Mouse (Mus musculus) liver, embryonic 14.5 days (tissue): ENCODE measurements at regions not wholly inside any gene's neighbourhood (a gene's known extent, or its start where the extent isn't known, plus 50 kb on each side); places are given as distances from the start of the nearest gene placed in this dataset.

Source experiments
- ATAC-seq: fragments of 200-750 bp; cut with Nextera tagmentation; 2 replicates; pipeline ENCODE4 v1.8.0; 2017; ENCODE audit warnings: moderate number of reproducible peaks, mild to moderate bottlenecking, moderate library complexity; ENCODE audit not compliant: insufficient read depth
- DNase-seq, 3 experiments: peaks; one replicate each; pipeline ENCODE4 v3.0.0-alpha.2; 2012 to 2013; ENCODE audit warnings: low read depth in 3 of 3, low spot score in 3 of 3
- H3K27ac ChIP-seq: fragments of 300-500 bp; sonication (generic); 2 replicates; pipeline ENCODE4 v1.5.1; 2014; ENCODE audit warnings: moderate library complexity, mild to moderate bottlenecking, control low read depth, inconsistent platforms
- H3K27me3 ChIP-seq: fragments of 300-500 bp; sonication (generic); 2 replicates; pipeline ENCODE4 v1.6.1; 2014; ENCODE audit warnings: mild to moderate bottlenecking, low read length, moderate library complexity; ENCODE audit not compliant: control insufficient read depth, insufficient read depth
- H3K36me3 ChIP-seq: fragments of 300-500 bp; sonication (generic); replicated peaks from 2 replicates; pipeline ENCODE4 v1.6.1; 2014; ENCODE audit warnings: low read depth; ENCODE audit not compliant: control insufficient read depth, insufficient read depth
- H3K4me1 ChIP-seq, 2 experiments: fragments of 200-500 bp in 1 of 2; fragments of 300-500 bp in 1 of 2; sonication (generic) in 1 of 2; replicated peaks; 2 replicates each; pipeline ENCODE4 v1.6.1; 2012 to 2014; ENCODE audit warnings: antibody characterized with exemption in 1 of 2, inconsistent platforms in 1 of 2, low read length in 1 of 2; ENCODE audit not compliant: control insufficient read depth in 2 of 2, insufficient read depth in 2 of 2
- H3K4me2 ChIP-seq: fragments of 300-500 bp; sonication (generic); 2 replicates; pipeline ENCODE4 v1.6.1; 2014; ENCODE audit warnings: low read depth, mild to moderate bottlenecking, control low read depth, moderate library complexity
- H3K4me3 ChIP-seq, 2 experiments: fragments of 200-500 bp in 1 of 2; fragments of 300-500 bp in 1 of 2; sonication (generic) in 1 of 2; 2 replicates each; pipeline ENCODE4 v1.5.1; 2012 to 2014; ENCODE audit warnings: low read depth in 2 of 2, low read length in 2 of 2, mild to moderate bottlenecking in 2 of 2, control low read depth in 1 of 2, inconsistent platforms in 1 of 2, moderate library complexity in 1 of 2; ENCODE audit not compliant: insufficient read depth in 1 of 2
- H3K9ac ChIP-seq: fragments of 300-500 bp; sonication (generic); replicated peaks from 2 replicates; pipeline ENCODE4 v1.6.1; 2014; ENCODE audit warnings: mild to moderate bottlenecking, control low read depth, moderate library complexity
- H3K9me3 ChIP-seq: fragments of 300-500 bp; sonication (generic); 2 replicates; pipeline ENCODE4 v1.6.1; 2016; ENCODE audit warnings: low read length, mixed read lengths; ENCODE audit not compliant: control insufficient read depth
- CTCF ChIP-seq: IDR thresholded peaks from 2 replicates; pipeline ENCODE4 v1.5.1; 2016; ENCODE audit warnings: antibody characterized with exemption, low read depth, control low read depth
- EP300 ChIP-seq: IDR thresholded peaks from 2 replicates; pipeline ENCODE4 v1.6.1; 2016; ENCODE audit warnings: antibody characterized with exemption, low read depth
- WGBS: fragments of 180-500 bp; shearing (Covaris S2); extraction: QIAGEN DNeasy Blood & Tissue Kit; methylation state at CpG from one replicate; pipeline ENCODE4 v1.1.7; 2014; ENCODE audit not compliant: insufficient replicate concordance; 5-methylcytosine and 5-hydroxymethylcytosine counted together

- TF ChIP-seq CTCF, result no peak
- TF ChIP-seq EP300, result no peak
- no peak for ATAC-seq
Measured at GRCm38 (mm10) chr16:52879463-52880114, 425.7 kb upstream of the Alcam start.

GRCm38 (mm10) chr16:52867833-52868232, 414.0 kb upstream of the Alcam start:
- H3K27me3 ChIP-seq, result no peaks in the 10 kb centered on the region
- no peak for DNase-seq
- H3K9me3 ChIP-seq, result no peaks in the 10 kb centered on the region
- ATAC-seq, result no peak
- H3K36me3 ChIP-seq, result no peaks in the 10 kb centered on the region
- WGBS, result 53% methylated on average over 6 of the region's 6 CpGs
- no peak overlapping the region for H3K9ac ChIP-seq
- H3K4me1 ChIP-seq, result no peaks in the 10 kb centered on the region
- H3K4me3 ChIP-seq, result no peak overlapping the region
- H3K4me2 ChIP-seq, result no peak overlapping the region
- H3K27ac ChIP-seq, result no peak overlapping the region
- no peak for TF ChIP-seq CTCF
- no peak for TF ChIP-seq EP300

More at GRCm38 (mm10) chr16:52879463-52880114, 425.7 kb upstream of the Alcam start:
- DNase-seq, result no peak
- H3K36me3 ChIP-seq, result no peaks in the 10 kb centered on the region
- H3K4me2 ChIP-seq, result no peak overlapping the region
- H3K27ac ChIP-seq, result no peak overlapping the region
- H3K9ac ChIP-seq, result no peak overlapping the region
- H3K4me3 ChIP-seq, result no peak overlapping the region
- H3K9me3 ChIP-seq, result no peaks in the 10 kb centered on the region
- WGBS, result 45% methylated on average over 4 of the region's 4 CpGs
- no peaks in the 10 kb centered on the region for H3K27me3 ChIP-seq
- H3K4me1 ChIP-seq, result no peaks in the 10 kb centered on the region

DNA sequence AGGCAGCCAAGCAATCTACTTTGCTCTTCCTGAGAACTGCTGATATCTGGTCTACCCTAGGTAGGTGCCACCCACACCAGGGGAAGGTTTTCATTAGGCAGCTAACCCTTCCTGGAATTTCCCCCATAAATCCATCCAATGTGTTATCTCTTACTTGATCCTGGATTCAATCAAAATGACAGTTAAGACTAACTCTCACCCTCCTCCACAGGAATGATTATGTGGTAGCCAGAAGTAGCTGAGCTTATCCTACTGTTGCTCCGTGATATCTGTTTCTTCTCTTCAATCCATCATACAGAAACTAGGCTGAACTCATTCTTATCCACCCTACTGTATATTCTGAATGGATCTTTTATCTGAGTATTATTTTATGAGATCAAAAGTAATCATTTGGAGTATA, 409.7 kb upstream of the Alcam start:
- ATAC-seq (no peak), DNase-seq (no peak)
- WGBS, result 39% methylated on average over 1 of the region's 1 CpGs
- Histone ChIP-seq H3K9me3 (no peaks in the 10 kb centered on the region; the same call in 1 of the 2 replicates), H3K36me3 (no peaks in the 10 kb centered on the region), H3K27ac (no peak overlapping the region), H3K9ac (no peak overlapping the region), H3K4me3 (no peak overlapping the region), H3K4me2 (no peak overlapping the region), H3K27me3 (no peaks in the 10 kb centered on the region), H3K4me1 (no peaks in the 10 kb centered on the region)
- TF ChIP-seq EP300 (no peak), CTCF (no peak)

DNA sequence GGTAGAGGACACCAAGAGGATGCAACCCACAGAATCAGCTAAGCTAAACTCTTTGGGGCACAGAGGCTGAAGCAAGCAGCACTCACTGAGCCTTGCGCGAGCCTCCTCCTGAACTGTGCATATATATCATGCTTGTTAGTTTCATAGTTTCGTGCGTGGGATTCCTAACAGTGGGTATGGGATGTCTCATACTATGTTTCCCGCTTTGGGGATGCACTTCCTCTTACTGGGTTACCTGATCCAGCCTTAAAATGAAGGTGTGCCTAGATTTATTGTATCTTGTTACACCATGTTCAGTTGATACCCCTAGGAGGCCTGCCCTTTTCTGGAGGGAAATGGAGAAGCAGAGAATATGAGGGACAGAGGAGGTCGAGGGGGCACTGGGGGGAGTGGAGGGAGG, 407.4 kb upstream of the Alcam start:
- Histone ChIP-seq H3K9ac (no peak overlapping the region), H3K36me3 (no peaks in the 10 kb centered on the region), H3K4me1 (no peaks in the 10 kb centered on the region), H3K27ac (no peak overlapping the region), H3K9me3 (no peaks in the 10 kb centered on the region; the same call in 1 of the 2 replicates), H3K4me3 (no peak overlapping the region), H3K27me3 (no peaks in the 10 kb centered on the region), H3K4me2 (no peak overlapping the region)
- TF ChIP-seq CTCF (no peak), EP300 (no peak)
- 62% methylated on average over 6 of the region's 6 CpGs for WGBS
- ATAC-seq (no peak), DNase-seq (no peak)

- TF ChIP-seq CTCF (no peak), EP300 (no peak)
- Histone ChIP-seq H3K4me3 (no peak overlapping the region), H3K4me2 (no peak overlapping the region), H3K9me3 (no peaks in the 10 kb centered on the region; the same call in 1 of the 2 replicates), H3K36me3 (no peaks in the 10 kb centered on the region), H3K27me3 (no peaks in the 10 kb centered on the region), H3K27ac (no peak overlapping the region), H3K9ac (no peak overlapping the region), H3K4me1 (no peaks in the 10 kb centered on the region)
- ATAC-seq, result no peak
- WGBS, result 51% methylated on average over 8 of the region's 8 CpGs
- DNase-seq, result no peak
Measured at GRCm38 (mm10) chr16:52858441-52859209, 404.8 kb upstream of the Alcam start.
